Mouse (Mus musculus): ENCODE results near the gene Epn1.

GRCm38 (mm10) chr7:5125549-5126406 lies 45.7 kb downstream of the Epn1 start, which contains the start of gene Rasl2-9:
- TF ChIP-seq GATA1 (IDR thresholded peaks at IDR 0.05; ENCODE audit: borderline replicate concordance, low read length) (no peak), CTCF (IDR thresholded peaks at IDR 0.05; ENCODE audit: low read depth, low read length) (peak; percentile 43; the same call in 1 of the 2 replicates), POLR2AphosphoS5 (IDR thresholded peaks at IDR 0.05; ENCODE audit: insufficient replicate concordance, low read depth, low read length) (no peak), TAL1 (conservative IDR thresholded peaks at IDR 0.05; ENCODE audit: low read depth, low read length) (no peak)

All from G1E (cell line).